Mouse (Mus musculus) gonadal fat pad, adult 2 months (tissue): ENCODE data around the gene Gm17509. TPM values are rescaled to one million over a fixed set of nuclear protein-coding genes. Genes with fewer than 3 reads are reported as not detected.
"Not testable (repeated sequence)": the region's sequence is repeated elsewhere in the genome, so short reads cannot be mapped to it uniquely, and the experiment has no call there.

Experiments used
- DNase-seq: peaks from one replicate; pipeline ENCODE4 v3.0.0-alpha.2; 2012; ENCODE audit warnings: low read depth
- polyA plus RNA-seq: library from polyadenylated mRNA; depleted of rRNA; stranded (reverse); fragments of >200 nt; gene quantifications from 2 replicates; pipeline ENCODE4 v1.2.3, GENCODE M21; 2012; rRNA removed

Gene Gm17509
- polyA plus RNA-seq, 1 experiment, result 0.28 TPM

DNA sequence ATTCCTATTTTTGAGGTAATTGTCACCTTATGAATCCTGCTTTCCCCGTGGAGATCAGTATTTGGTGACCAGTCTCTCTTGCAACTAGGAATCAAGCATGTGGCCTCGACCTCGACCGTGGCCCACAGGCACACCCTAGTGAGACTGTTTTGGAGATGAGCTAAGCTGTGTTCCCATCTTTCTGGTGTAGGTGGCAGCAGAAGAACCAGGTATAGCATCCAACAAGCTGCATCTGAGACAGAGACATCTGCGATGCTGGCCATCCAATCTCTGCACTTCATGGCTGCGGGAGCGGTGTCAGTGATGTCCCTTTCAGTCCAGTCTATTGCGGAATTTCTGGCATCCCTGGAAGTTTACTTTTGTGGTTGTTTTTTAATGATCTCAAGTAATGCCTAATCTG lies 14.8 kb downstream of the Gm17509 start:
- no peak for DNase-seq

DNA sequence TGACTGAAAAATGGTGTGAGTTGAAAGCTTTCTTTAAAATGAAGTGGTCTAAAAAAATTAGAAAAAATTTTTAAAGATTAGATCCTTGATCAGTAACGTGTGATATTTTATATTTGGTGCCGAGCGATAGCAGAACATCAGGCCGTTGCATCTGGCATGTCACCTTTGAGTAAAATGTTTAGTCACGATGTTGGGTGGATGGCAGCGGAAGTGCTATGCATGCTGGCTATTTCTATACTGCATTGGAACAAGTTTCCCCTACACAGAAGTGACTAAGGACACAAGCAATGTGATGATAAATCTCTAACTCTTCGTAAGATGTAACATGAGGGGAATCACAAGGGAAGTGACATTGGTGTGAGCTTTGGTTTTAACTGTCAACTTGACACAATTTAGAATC lies 16.2 kb downstream of the Gm17509 start:
- no peak for DNase-seq

DNA sequence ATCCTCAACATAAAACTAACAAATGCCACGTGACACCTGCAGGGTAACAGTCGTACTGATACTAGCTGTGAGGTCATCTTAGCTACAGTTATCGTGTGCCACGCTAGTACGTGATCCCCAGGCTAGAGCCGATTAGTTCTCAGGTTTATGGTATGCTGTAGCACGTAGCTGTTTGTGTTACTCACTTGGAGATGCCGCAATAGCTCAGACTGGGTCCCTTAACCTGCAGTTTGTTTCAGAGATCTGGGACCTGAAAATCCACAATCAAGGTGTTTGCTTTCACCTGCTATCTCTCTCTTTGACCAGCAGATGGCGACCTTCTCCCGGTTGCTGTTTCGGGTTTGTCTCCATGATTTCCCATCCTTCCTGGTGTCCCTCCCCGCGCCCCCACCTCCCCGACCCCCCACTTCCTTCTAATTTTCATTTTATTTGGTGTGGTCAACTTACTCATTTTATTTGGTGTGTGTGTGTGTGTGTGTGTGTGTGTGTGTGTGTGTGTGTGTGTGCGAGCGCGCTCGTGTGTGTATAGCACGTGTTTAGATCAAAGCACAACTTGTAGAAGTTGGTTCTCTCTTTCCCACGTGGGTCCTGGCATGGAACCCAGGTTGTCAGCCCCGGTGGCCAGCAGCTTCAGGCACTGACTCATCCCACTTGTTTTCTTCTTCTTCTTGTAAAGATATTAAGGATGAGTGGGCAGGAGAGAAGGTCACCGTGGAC lies 18.0 kb downstream of the Gm17509 start:
- no peak for DNase-seq

DNA sequence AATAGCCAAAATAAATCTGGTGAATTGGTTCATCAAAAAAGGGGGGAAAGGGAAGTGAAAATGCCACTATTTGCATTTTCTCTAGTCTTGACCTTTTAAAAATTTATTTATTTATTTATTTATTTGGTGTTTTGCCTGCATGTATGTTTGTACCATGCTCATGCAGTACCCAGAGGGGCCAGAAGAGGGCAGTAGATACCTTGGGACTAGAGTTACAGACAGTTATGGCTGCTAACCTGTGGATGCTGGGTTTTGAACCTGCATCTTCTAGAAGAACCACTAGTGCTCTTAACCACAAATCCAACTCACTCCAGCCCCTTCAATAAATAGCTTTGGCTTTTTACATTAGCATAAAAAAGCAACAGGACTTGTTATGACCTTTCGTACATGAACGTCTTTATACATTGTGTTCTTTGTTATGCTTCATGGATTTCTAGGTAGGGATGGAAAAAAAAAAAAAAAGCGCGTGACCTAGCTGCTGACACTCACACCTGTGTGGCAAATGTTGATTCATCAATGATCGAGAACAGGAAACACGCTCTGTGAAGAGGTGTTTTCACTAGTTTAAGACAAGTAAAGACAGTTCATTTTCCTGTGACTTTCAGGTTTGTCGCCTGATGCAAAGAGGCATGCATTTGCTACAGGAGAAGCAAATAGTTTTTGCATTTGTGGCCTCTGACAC lies 22.3 kb downstream of the Gm17509 start:
- DNase-seq, result no peak

DNA sequence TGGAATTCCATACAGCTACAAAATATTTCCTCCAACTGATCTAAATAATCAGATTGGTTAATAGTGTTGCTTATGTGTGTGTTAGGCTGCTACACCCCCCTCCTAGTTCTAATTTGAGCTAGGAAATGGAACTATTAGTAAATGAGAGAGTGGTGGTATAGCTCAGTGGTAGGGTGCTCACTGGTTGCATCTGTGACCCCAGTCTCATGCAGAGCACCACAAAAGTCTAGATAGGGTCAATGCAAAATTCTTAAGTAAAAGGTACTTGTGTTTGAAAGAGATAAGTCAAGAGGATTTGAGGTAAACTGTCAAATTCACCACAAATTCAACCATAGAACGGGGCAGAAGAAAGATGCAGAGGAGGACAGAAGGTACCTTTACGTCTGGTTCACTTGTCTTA lies 23.2 kb downstream of the Gm17509 start:
- DNase-seq, result no peak

DNA sequence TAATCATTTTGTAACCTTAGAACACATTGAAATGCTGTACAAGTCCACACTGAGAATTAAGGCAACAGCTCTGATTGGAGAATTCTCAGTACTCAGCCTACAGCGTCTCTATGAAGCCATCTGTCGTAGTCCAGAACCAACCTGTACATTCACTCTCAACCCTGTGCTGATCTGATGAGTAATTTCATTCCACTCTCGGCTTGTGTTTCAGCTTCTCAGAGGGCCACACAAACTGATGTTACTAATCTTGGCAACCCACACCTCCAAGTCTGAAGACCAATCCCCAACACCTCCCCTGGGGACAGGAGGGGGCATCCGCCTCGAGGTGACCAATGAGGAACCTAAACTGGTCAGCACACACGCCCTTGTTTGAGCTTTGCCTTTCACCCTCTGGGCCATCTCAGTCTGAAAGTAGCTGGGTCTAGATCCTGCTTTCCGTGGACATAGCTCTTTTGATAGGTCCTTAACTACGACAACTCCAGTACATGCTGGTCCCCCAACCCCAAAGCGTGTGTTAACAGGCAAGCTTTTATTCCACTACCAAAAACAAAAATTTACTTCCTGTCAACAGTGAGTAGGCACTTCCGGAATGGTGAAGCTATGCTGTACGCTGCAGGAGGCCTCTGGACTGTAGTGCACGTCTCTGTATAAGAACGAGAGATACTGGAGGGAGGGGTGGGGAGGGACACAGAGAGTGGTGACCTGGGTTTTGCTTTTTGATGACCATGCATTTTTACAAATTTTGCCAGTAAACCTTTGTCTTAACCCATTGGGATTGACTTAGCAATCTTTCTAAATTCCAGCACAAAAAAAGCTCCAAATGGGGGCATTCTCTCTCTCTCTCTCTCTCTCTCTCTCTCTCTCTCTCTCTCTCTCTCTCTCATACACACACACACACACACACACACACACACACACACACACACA lies 25.0 kb downstream of the Gm17509 start:
- no peak for DNase-seq

DNA sequence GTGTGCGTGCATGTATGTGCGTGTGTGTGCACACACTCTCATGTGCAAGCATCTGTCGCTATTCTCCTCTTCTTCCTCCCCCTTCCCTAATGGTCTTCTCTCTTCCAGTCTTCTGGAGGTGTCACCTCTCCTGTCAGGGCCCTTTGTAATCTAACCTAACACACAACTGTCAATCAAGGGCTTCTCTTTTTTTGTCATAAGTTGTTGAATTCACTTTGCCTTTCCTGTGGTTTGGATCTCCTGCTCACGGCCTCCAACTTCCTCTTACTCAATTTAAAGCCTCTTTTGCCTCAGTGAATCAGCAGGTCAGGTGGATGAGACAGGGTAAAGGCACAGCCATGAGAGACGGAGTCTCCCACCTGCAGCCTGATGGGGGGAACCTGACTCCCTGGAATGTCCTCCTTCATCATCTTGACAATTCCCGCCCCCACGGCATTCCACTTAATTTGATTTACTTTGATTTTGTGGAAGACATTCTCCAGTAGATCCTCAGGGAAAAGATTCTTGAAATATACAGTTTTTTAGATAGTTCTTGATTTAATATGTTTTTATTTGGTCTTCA lies 27.4 kb downstream of the Gm17509 start:
- no peak for DNase-seq

DNA sequence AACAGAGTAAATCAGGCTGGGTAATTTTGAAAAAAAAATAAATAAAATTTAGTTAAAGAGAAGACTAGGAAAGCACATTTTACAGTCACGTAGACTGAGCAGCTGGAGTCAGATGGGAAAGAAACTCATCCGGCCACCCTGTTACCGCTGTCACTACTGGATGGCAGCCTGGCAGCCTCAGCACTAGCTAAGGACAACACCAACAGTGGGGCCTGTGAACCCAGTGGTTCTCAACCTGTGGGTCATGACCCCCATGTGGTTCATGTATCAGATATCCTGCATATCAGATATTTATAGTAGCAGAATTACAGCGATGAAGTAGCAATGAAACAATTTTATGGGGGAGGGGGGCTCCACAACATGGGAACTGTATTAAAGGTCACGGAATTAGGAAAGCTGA lies 28.7 kb downstream of the Gm17509 start:
- DNase-seq, result no peak

DNA sequence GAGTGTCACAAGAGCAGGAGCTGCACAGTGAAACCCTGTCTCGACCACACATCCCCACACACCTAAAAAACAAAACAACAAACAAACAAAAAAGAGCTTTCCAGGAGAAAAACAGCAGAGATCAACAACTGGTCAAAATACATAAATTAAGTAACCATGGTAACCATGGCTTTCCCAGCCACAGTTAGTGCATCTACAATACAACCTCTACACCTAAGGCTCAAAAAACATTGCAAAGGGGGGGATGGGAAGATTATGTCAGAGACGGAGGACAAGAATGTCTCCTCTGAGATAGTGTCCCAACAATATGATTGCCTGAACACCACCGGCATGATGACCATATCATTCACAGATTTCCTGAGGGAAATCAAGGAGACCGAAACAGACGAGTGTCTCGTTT lies 35.5 kb downstream of the Gm17509 start:
- DNase-seq, result no peak

DNA sequence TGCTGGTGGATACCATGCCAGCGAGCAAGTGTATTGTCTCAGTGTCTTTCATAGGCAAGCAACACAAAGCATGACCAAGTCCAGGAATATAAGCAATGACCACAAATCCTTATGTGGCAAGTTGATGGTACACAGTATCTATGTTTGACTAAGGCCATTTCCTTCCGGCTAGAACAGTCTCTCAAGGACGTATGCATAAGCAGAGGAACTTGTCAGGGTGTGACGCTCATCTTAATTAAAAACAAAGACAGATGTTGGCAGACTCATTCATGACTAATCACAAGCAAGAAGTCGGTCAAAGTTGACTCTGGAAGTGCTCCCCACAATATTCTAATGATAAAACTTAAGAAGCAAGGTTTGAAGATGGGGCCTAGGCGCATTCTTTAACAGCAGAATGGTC lies 37.6 kb downstream of the Gm17509 start:
- no peak for DNase-seq

DNA sequence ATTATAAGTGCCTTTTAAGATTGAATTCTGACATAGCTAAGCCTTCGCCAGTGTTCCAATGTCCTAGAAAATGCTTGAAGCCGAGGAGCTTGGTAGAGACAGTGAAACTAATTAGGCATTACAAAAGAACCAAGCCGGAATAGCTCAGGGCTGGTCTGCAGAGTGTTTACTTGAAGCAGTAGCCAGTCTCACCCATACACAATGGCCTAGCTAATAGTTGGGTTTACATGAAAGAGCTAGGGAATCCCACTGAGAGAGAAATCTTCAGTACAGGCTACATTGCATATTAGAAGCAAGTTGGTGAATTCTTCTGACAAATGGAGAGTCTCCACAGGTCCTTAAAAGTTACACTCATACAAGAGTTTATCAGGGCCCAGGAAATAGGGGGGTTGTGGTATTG lies 40.0 kb downstream of the Gm17509 start:
- not testable (repeated sequence) for DNase-seq

Other genes starting within 250 kb of the Gm17509 start
- 15.3 TPM in 2 replicates for gene Parp8, start 195.5 kb downstream of the Gm17509 start, polyA plus RNA-seq
- 73.4 and 109 TPM in 2 replicates for gene Emb, start 12.5 kb downstream of the Gm17509 start, polyA plus RNA-seq